Comparison of ENCODE assay signal across 8 mouse cellular contexts in the genomic region with DNA sequence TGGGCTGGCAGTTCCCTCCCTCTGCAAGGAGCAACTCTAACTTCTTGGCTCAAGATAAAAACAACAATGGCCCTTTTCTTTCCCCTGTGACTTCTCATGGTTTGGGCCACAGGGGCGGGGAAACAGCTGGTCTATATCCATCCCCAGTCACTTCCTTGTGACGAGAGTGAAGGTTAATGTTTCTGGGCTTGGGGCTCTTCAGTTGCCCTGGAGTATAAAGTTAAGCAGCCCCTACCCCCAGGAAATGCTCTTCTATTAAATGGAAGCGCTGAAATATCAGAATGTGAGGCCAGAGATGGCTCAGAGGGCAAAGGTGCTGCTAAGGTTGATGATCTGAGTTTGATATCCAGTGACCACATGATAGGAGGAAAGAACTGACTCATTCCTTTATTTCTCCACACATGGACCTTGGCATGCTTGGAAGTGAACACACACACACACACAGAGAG.
DNase-seq lines count a peak whose midpoint lies in the region; ATAC-seq lines count a peak whose summit lies in the region.

No protein-coding gene starts in this region.

- no peak overlapping the region for H3K4me3 ChIP-seq in intestine, embryonic 16.5 days (ENCODE audit: low read length)

- no peak overlapping the region for H3K9ac ChIP-seq in intestine, embryonic 16.5 days (ENCODE audit: low read depth, low read length)

- DNase-seq in adrenal gland, postnatal 14 days = peak; percentile 7
- no peak for DNase-seq in adrenal gland, postnatal 25 days
- DNase-seq in fibroblast of lung, adult 2 months (ENCODE audit: low read depth) = peak; percentile 49
- peak; percentile 56 for DNase-seq in lung, postnatal 25 days (ENCODE audit: low spot score)
- DNase-seq in cerebellum, adult 11-12 months = no peak
- DNase-seq in frontal cortex, postnatal 25 days (ENCODE audit: low spot score in 2 of 2) = no peak

- H3K9me3 ChIP-seq in intestine, embryonic 16.5 days (ENCODE audit: control insufficient read depth, low read length) = no peaks in the 10 kb centered on the region

- WGBS in intestine, embryonic 16.5 days = 19% methylated on average over 3 of the region's 3 CpGs

- H3K4me1 ChIP-seq in intestine, embryonic 16.5 days (ENCODE audit: control insufficient read depth, insufficient read depth, low read length) = peaks cover 4% of the 10 kb centered on the region; the same call in 1 of the 2 replicates

- H3K36me3 ChIP-seq in intestine, embryonic 16.5 days (ENCODE audit: control insufficient read depth, insufficient read depth, low read length) = no peaks in the 10 kb centered on the region

- peak; percentile 89 for ATAC-seq in intestine, embryonic 16.5 days
- ATAC-seq in granulocyte monocyte progenitor cell, adult 5-6 weeks (replicated peaks; ENCODE audit: poor library complexity, severe bottlenecking) = no peak

- no peaks in the 10 kb centered on the region for H3K27me3 ChIP-seq in intestine, embryonic 16.5 days (replicated peaks; ENCODE audit: control insufficient read depth, insufficient read depth, low read length)

- H3K4me2 ChIP-seq in intestine, embryonic 16.5 days (ENCODE audit: low read depth, low read length) = no peak overlapping the region

- peak overlapping the region; percentile 34; the same call in 1 of the 2 replicates for H3K27ac ChIP-seq in intestine, embryonic 16.5 days (ENCODE audit: low read length)

Comparison
In these comparisons a context has a peak if more than half of its experiments do, and no peak if none do; other contexts are left out.
1. DNase-seq: peak in adrenal gland, postnatal 14 days (single experiment), fibroblast of lung, adult 2 months (single experiment) and lung, postnatal 25 days (single experiment); none in adrenal gland, postnatal 25 days (single experiment), cerebellum, adult 11-12 months (single experiment) and frontal cortex, postnatal 25 days (0 of 2).